Mouse (Mus musculus) megakaryocyte, embryonic 14.5 days (primary cell): ENCODE measurements at regions not wholly inside any gene's neighbourhood (a gene's known extent, or its start where the extent isn't known, plus 50 kb on each side); places are given as distances from the start of the nearest gene placed in this dataset.

Experiments
- FLI1 ChIP-seq: IDR thresholded peaks from 2 replicates; pipeline ENCODE4 v1.6.1; 2012; ENCODE audit warnings: low read length, inconsistent platforms, mixed read lengths
- GATA1 ChIP-seq: IDR thresholded peaks from 3 replicates; pipeline ENCODE4 v1.6.1; 2012; ENCODE audit warnings: mixed read lengths, low read length, inconsistent platforms, borderline replicate concordance

DNA sequence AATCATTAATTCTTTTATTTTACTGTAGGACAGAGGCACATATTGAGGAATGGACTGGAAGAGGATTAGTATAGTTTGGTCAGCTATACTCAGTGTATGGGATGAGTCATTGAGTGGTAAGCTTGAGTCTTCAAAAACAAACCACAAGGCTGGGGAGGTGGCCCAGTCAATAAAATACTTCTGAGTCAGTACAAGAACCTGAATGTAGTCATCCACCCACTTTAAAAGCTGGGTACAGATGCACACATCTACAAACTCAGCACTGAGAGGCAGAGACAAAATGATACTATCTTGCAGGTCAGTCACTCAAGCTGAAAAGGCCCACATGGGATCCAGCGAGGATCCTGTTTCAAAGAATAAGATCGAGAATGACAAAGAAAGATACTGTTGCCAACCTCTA is 206.3 kb upstream of the Kirrel3 start:
- TF ChIP-seq GATA1 (no peak), FLI1 (no peak)
